Mouse (Mus musculus) cerebellum, postnatal 14 days (tissue): ENCODE results near the gene Svbp.
A peak's percentile ranks its signal among the peaks of the same experiment; 100 is the strongest.

Source experiments
- DNase-seq, 2 experiments: peaks; one replicate each; pipeline ENCODE4 v3.0.0; 2021; ENCODE audit warnings: mixed read lengths in 2 of 2

Gene Svbp

GRCm38 (mm10) chr4:119194909-119195581 lies at the start of gene Svbp:
Svbp (plus strand) TSS chr4:119195306.
- peak; percentile 92 to 95 for DNase-seq

- no peak for DNase-seq
Observed at GRCm38 (mm10) chr4:119146816-119147215, 48.3 kb upstream of the Svbp start.

- no peak for DNase-seq
Observed at GRCm38 (mm10) chr4:119147347-119147746, 47.8 kb upstream of the Svbp start.

- no peak for DNase-seq
Observed at GRCm38 (mm10) chr4:119148741-119149140, 46.4 kb upstream of the Svbp start.

- DNase-seq = peak; percentile 68 to 82
Observed at GRCm38 (mm10) chr4:119157186-119157585, 37.9 kb upstream of the Svbp start.

GRCm38 (mm10) chr4:119157891-119158290 lies 37.2 kb upstream of the Svbp start:
- no peak for DNase-seq

- DNase-seq = no peak
Observed at GRCm38 (mm10) chr4:119161358-119161757, 33.7 kb upstream of the Svbp start.

- no peak for DNase-seq
Observed at GRCm38 (mm10) chr4:119162990-119163389, 32.1 kb upstream of the Svbp start.

GRCm38 (mm10) chr4:119165916-119166315 lies 29.2 kb upstream of the Svbp start:
- no peak for DNase-seq

GRCm38 (mm10) chr4:119167068-119167467 lies 28.0 kb upstream of the Svbp start:
- no peak for DNase-seq

GRCm38 (mm10) chr4:119167663-119168062 lies 27.4 kb upstream of the Svbp start:
- peak; percentile 91 to 95 for DNase-seq

- no peak for DNase-seq
Observed at GRCm38 (mm10) chr4:119172919-119173650, 22.0 kb upstream of the Svbp start.

- DNase-seq = peak; percentile 94 to 96
Observed at GRCm38 (mm10) chr4:119173851-119174453, 21.2 kb upstream of the Svbp start, which contains the start of gene Zfp691. Zfp691 (minus strand) TSS chr4:119174195.

GRCm38 (mm10) chr4:119177702-119178101 lies 17.4 kb upstream of the Svbp start:
- no peak for DNase-seq

GRCm38 (mm10) chr4:119178331-119178730 lies 16.8 kb upstream of the Svbp start:
- DNase-seq = no peak

- DNase-seq = no peak
Observed at GRCm38 (mm10) chr4:119180133-119180707, 14.9 kb upstream of the Svbp start.

GRCm38 (mm10) chr4:119181456-119181855 lies 13.7 kb upstream of the Svbp start:
- DNase-seq = no peak

- no peak for DNase-seq
Observed at GRCm38 (mm10) chr4:119183525-119183924, 11.6 kb upstream of the Svbp start.

- DNase-seq = no peak
Observed at GRCm38 (mm10) chr4:119185771-119186170, 9.3 kb upstream of the Svbp start.

GRCm38 (mm10) chr4:119188060-119188785 lies 6.9 kb upstream of the Svbp start:
- DNase-seq = no peak

- no peak for DNase-seq
Observed at GRCm38 (mm10) chr4:119189392-119189791, 5.7 kb upstream of the Svbp start.

- no peak for DNase-seq
Observed at GRCm38 (mm10) chr4:119189864-119190263, 5.2 kb upstream of the Svbp start, which contains the start of gene Ermap. Ermap (minus strand) TSS chr4:119190011.

- no peak for DNase-seq
Observed at GRCm38 (mm10) chr4:119190618-119191017, 4.5 kb upstream of the Svbp start.
